Mouse (Mus musculus): ENCODE data around the gene Esrrg. TPM values are rescaled to one million over a fixed set of nuclear protein-coding genes. Genes with fewer than 3 reads are reported as not detected.

The Esrrg gene
- polyA plus RNA-seq, 1 experiment, result 42.5 TPM

- WGBS, result 59% methylated on average over 5 of the region's 5 CpGs
These were observed 311.7 kb downstream of the Esrrg start for GRCm38 (mm10) chr1:187920156-187920777.

GRCm38 (mm10) chr1:187931146-187931545 lies 322.6 kb downstream of the Esrrg start:
- TF ChIP-seq CTCF (IDR thresholded peaks at IDR 0.05; ENCODE audit: borderline replicate concordance, insufficient read depth, low read depth, low read length) (no peak), POLR2A (IDR thresholded peaks at IDR 0.05; ENCODE audit: borderline replicate concordance, insufficient read depth, low read length) (no peak)
- WGBS, result 29% methylated on average over 3 of the region's 3 CpGs
- H3K27me3 ChIP-seq (ENCODE audit: control insufficient read depth, insufficient read depth, low read length), result no peaks in the 10 kb centered on the region
- H3K27ac ChIP-seq (ENCODE audit: insufficient read depth, low read length), result no peak overlapping the region
- no peak for DNase-seq
- no peaks in the 10 kb centered on the region for H3K4me1 ChIP-seq (ENCODE audit: control insufficient read depth, insufficient read depth, low read length)
- no peak overlapping the region for H3K4me3 ChIP-seq (replicated peaks; ENCODE audit: insufficient read depth, low read depth, low read length)

More at GRCm38 (mm10) chr1:187920156-187920777, 311.7 kb downstream of the Esrrg start:
- no peak for DNase-seq
- Histone ChIP-seq H3K27me3 (ENCODE audit: control insufficient read depth, insufficient read depth, low read length) (no peaks in the 10 kb centered on the region), H3K4me3 (replicated peaks; ENCODE audit: insufficient read depth, low read depth, low read length) (no peak overlapping the region), H3K4me1 (ENCODE audit: control insufficient read depth, insufficient read depth, low read length) (peaks cover 5% of the 10 kb centered on the region), H3K27ac (ENCODE audit: insufficient read depth, low read length) (no peak overlapping the region)
- TF ChIP-seq CTCF (IDR thresholded peaks at IDR 0.05; ENCODE audit: borderline replicate concordance, insufficient read depth, low read depth, low read length) (no peak), POLR2A (IDR thresholded peaks at IDR 0.05; ENCODE audit: borderline replicate concordance, insufficient read depth, low read length) (no peak)

GRCm38 (mm10) chr1:187938652-187939051 lies 330.1 kb downstream of the Esrrg start:
- TF ChIP-seq POLR2A (IDR thresholded peaks at IDR 0.05; ENCODE audit: borderline replicate concordance, insufficient read depth, low read length), result no peak
- no peak for TF ChIP-seq CTCF (IDR thresholded peaks at IDR 0.05; ENCODE audit: borderline replicate concordance, insufficient read depth, low read depth, low read length)
- Histone ChIP-seq H3K27me3 (ENCODE audit: control insufficient read depth, insufficient read depth, low read length) (no peaks in the 10 kb centered on the region), H3K27ac (ENCODE audit: insufficient read depth, low read length) (no peak overlapping the region), H3K4me1 (ENCODE audit: control insufficient read depth, insufficient read depth, low read length) (no peaks in the 10 kb centered on the region), H3K4me3 (replicated peaks; ENCODE audit: insufficient read depth, low read depth, low read length) (no peak overlapping the region)
- 90% methylated on average over 7 of the region's 7 CpGs for WGBS
- no peak for DNase-seq

GRCm38 (mm10) chr1:187939078-187939477 lies 330.5 kb downstream of the Esrrg start:
- 59% methylated on average over 4 of the region's 4 CpGs for WGBS
- no peak overlapping the region for H3K27ac ChIP-seq (ENCODE audit: insufficient read depth, low read length)
- no peaks in the 10 kb centered on the region for H3K27me3 ChIP-seq (ENCODE audit: control insufficient read depth, insufficient read depth, low read length)
- H3K4me3 ChIP-seq (replicated peaks; ENCODE audit: insufficient read depth, low read depth, low read length), result no peak overlapping the region
- DNase-seq, result no peak
- TF ChIP-seq POLR2A (IDR thresholded peaks at IDR 0.05; ENCODE audit: borderline replicate concordance, insufficient read depth, low read length) (no peak), CTCF (IDR thresholded peaks at IDR 0.05; ENCODE audit: borderline replicate concordance, insufficient read depth, low read depth, low read length) (no peak)
- no peaks in the 10 kb centered on the region for H3K4me1 ChIP-seq (ENCODE audit: control insufficient read depth, insufficient read depth, low read length)

GRCm38 (mm10) chr1:187951506-187951905 lies 342.9 kb downstream of the Esrrg start:
- 85% methylated on average over 3 of the region's 3 CpGs for WGBS
- TF ChIP-seq CTCF (IDR thresholded peaks at IDR 0.05; ENCODE audit: borderline replicate concordance, insufficient read depth, low read depth, low read length), result no peak
- no peak for TF ChIP-seq POLR2A (IDR thresholded peaks at IDR 0.05; ENCODE audit: borderline replicate concordance, insufficient read depth, low read length)
- Histone ChIP-seq H3K4me3 (replicated peaks; ENCODE audit: insufficient read depth, low read depth, low read length) (no peak overlapping the region), H3K4me1 (ENCODE audit: control insufficient read depth, insufficient read depth, low read length) (no peaks in the 10 kb centered on the region), H3K27ac (ENCODE audit: insufficient read depth, low read length) (no peak overlapping the region), H3K27me3 (ENCODE audit: control insufficient read depth, insufficient read depth, low read length) (no peaks in the 10 kb centered on the region)
- no peak for DNase-seq

GRCm38 (mm10) chr1:187956702-187957101 lies 348.1 kb downstream of the Esrrg start:
- no peak for DNase-seq
- TF ChIP-seq CTCF (IDR thresholded peaks at IDR 0.05; ENCODE audit: borderline replicate concordance, insufficient read depth, low read depth, low read length) (no peak), POLR2A (IDR thresholded peaks at IDR 0.05; ENCODE audit: borderline replicate concordance, insufficient read depth, low read length) (no peak)
- no peak overlapping the region for H3K27ac ChIP-seq (ENCODE audit: insufficient read depth, low read length)
- H3K4me3 ChIP-seq (replicated peaks; ENCODE audit: insufficient read depth, low read depth, low read length), result no peak overlapping the region
- 90% methylated on average over 2 of the region's 2 CpGs for WGBS
- no peaks in the 10 kb centered on the region for H3K27me3 ChIP-seq (ENCODE audit: control insufficient read depth, insufficient read depth, low read length)
- no peaks in the 10 kb centered on the region for H3K4me1 ChIP-seq (ENCODE audit: control insufficient read depth, insufficient read depth, low read length)

- no peak for DNase-seq
- H3K27ac ChIP-seq (ENCODE audit: insufficient read depth, low read length), result no peak overlapping the region
- TF ChIP-seq POLR2A (IDR thresholded peaks at IDR 0.05; ENCODE audit: borderline replicate concordance, insufficient read depth, low read length) (no peak), CTCF (IDR thresholded peaks at IDR 0.05; ENCODE audit: borderline replicate concordance, insufficient read depth, low read depth, low read length) (no peak)
- WGBS, result 65% methylated on average over 9 of the region's 9 CpGs
- no peaks in the 10 kb centered on the region for H3K4me1 ChIP-seq (ENCODE audit: control insufficient read depth, insufficient read depth, low read length)
- H3K27me3 ChIP-seq (ENCODE audit: control insufficient read depth, insufficient read depth, low read length), result no peaks in the 10 kb centered on the region
- H3K4me3 ChIP-seq (replicated peaks; ENCODE audit: insufficient read depth, low read depth, low read length), result no peak overlapping the region
These were observed 350.6 kb downstream of the Esrrg start for GRCm38 (mm10) chr1:187959192-187959591.

GRCm38 (mm10) chr1:187961452-187961851 lies 352.9 kb downstream of the Esrrg start:
- no peak overlapping the region for H3K27ac ChIP-seq (ENCODE audit: insufficient read depth, low read length)
- H3K4me1 ChIP-seq (ENCODE audit: control insufficient read depth, insufficient read depth, low read length), result no peaks in the 10 kb centered on the region
- WGBS, result 81% methylated on average over 5 of the region's 5 CpGs
- H3K27me3 ChIP-seq (ENCODE audit: control insufficient read depth, insufficient read depth, low read length), result no peaks in the 10 kb centered on the region
- H3K4me3 ChIP-seq (replicated peaks; ENCODE audit: insufficient read depth, low read depth, low read length), result no peak overlapping the region
- DNase-seq, result no peak
- TF ChIP-seq POLR2A (IDR thresholded peaks at IDR 0.05; ENCODE audit: borderline replicate concordance, insufficient read depth, low read length), result no peak
- no peak for TF ChIP-seq CTCF (IDR thresholded peaks at IDR 0.05; ENCODE audit: borderline replicate concordance, insufficient read depth, low read depth, low read length)

All from cerebellum, adult 2 months (tissue).